Mouse (Mus musculus) gastrocnemius, adult 8-10 months (tissue): ENCODE results near the gene Tent4b. TPM values are rescaled to one million over a fixed set of nuclear protein-coding genes. Genes with fewer than 3 reads are reported as not detected.

Source experiments
- DNase-seq, 2 experiments: peaks; one replicate each; pipeline ENCODE4 v3.0.0; 2022; ENCODE audit warnings: low spot score in 2 of 2
- total RNA-seq, 4 experiments: library from RNA; stranded (reverse); gene quantifications; 2 replicates each; pipeline ENCODE4 v1.2.4; 2022

The Tent4b gene
- total RNA-seq, 4 experiments from 2014 or later: 12.1 to 16.0 (median 13.5) TPM

DNA sequence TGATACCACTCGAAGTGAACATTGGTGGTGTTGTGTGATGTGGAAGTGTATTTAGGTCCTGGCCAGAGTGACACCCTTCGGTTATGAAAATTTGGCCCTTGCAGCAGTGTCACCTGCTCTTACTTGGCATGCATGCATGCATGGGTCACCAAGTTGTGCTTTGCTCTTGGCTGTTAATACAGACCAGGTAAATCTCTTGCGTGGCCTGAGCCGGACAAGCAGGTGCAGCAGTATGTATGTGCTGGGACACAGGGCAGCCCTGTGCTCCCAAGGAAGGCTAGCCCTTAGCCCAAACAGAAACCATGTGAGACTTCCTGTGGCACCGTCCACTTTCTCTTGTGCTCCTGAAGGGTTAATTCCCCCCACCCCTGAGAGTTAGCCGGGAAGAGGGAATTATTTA, 28.8 kb downstream of the Tent4b start:
- no peak for DNase-seq

GRCm38 (mm10) chr8:88228286-88228685, 29.3 kb downstream of the Tent4b start:
- no peak for DNase-seq

DNA sequence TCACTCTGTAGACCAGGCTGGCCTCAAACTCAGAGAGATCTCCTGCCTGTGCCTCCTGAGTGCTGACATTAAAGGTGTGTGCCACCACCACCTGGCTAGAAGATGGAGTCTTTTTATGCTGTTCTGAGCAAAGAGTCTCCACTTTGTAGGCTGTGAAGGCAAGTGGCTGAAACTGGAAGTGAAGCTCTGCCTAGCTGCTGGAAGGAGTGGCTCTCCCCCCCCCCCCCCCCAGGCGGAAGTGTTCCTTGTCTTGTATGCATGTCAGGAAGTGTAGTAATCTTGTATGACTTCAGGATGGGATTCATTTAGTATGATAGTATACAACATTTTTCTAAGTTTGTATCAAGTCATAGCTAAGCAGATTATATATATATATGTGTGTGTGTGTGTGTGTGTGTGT, 29.8 kb downstream of the Tent4b start:
- DNase-seq: no peak

- no peak for DNase-seq
These were observed 37.7 kb downstream of the Tent4b start for GRCm38 (mm10) chr8:88236666-88237065.

- DNase-seq: peak in 1 of 2 experiments; percentile 21
These were observed 38.6 kb downstream of the Tent4b start for GRCm38 (mm10) chr8:88237606-88238005.

DNA sequence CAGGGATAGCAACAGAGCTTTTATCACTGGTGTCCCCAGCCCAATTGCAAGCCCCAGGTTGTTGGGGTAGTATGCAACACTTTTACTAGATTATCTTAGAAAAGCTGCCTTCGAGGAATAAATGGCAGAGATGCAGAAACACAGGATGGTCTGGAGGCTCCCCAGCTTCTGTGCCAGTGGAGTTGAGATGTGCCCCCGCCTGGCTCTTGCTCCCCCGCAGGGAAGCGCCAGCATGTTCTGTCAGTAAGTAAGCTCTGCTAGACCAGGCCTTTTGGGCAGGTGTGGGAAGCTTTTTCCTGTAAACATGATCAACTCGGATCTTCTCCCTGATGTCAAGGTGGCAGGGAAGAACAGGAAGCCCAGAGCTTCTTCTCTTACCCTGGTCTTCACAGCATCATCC, 40.3 kb downstream of the Tent4b start:
- DNase-seq: no peak

- no peak for DNase-seq
These were observed 42.9 kb downstream of the Tent4b start for GRCm38 (mm10) chr8:88241871-88242270.

GRCm38 (mm10) chr8:88244298-88244697, 45.3 kb downstream of the Tent4b start:
- peak; percentile 30 to 32 for DNase-seq

GRCm38 (mm10) chr8:88252791-88253190, 53.8 kb downstream of the Tent4b start:
- no peak for DNase-seq

- DNase-seq: no peak
These were observed 55.9 kb downstream of the Tent4b start for GRCm38 (mm10) chr8:88254957-88255356.

DNA sequence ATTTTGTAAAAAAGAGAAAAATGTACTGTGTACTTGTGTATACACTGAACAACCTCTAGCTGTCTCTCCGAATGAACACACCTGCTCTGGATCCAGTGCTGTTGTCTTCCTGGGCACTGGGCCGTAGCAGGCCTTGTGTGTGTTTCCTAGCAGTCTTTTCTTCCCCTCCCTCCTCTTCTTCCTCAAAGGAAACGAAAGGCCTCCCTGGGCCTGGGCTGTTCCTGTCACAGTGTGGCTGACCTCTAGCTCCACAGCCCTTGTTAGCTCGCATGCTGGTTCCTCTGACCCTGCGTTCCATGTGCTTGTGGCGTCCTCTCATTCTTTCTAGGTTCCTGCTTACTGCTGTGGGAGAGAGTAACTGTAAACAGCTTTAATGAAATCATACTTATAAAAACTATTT, 59.0 kb downstream of the Tent4b start:
- DNase-seq: no peak

DNA sequence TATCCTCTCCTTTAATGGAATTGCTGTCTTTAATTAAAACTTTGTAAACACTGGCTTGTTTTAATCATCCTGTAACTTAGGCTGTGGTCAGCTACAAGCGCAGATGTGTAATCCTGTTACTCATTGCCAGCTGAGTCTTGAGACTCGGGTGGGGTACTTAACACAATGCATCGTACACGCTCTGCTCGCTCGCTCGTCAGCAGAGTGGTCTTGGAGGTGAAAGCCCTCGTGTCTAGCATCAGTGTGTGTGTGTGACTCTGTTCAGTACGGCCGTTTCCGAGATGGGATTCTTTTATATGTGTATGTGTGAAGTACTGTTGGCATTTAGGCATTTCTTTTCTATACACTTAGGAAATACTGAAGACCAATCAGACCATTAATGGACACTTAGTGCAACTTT, 59.5 kb downstream of the Tent4b start:
- DNase-seq: no peak

DNA sequence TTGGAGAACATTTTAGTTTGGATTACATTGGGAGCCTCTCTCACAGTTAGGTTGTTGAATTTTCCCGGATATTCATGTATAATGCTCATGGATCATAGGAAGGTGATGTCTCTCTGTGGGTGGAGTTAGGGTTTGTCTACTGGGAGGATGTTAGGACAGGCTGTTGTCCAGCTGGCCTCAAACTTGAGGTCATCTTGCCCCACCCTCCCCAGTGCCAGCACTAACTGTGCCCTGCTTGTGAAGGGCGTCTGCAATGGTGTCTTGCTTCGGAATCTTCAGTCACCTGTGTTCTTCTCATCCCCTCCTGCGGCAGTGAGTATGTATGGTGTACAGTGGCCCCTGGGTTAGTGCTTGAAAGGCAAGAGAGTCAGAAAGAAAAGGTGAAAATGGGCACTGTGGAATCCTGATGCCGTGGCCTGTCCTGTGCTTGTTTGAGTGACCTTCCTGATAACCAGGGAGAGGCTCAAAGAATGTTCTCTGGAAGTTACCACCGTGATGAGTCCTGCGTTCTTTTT, 61.5 kb downstream of the Tent4b start:
- DNase-seq: no peak

GRCm38 (mm10) chr8:88262831-88263635, 64.0 kb downstream of the Tent4b start:
- no peak for DNase-seq

- DNase-seq: no peak
These were observed 66.5 kb downstream of the Tent4b start for GRCm38 (mm10) chr8:88265511-88265910.

GRCm38 (mm10) chr8:88266170-88266800, 67.3 kb downstream of the Tent4b start:
- DNase-seq: peak; percentile 63 to 76

DNA sequence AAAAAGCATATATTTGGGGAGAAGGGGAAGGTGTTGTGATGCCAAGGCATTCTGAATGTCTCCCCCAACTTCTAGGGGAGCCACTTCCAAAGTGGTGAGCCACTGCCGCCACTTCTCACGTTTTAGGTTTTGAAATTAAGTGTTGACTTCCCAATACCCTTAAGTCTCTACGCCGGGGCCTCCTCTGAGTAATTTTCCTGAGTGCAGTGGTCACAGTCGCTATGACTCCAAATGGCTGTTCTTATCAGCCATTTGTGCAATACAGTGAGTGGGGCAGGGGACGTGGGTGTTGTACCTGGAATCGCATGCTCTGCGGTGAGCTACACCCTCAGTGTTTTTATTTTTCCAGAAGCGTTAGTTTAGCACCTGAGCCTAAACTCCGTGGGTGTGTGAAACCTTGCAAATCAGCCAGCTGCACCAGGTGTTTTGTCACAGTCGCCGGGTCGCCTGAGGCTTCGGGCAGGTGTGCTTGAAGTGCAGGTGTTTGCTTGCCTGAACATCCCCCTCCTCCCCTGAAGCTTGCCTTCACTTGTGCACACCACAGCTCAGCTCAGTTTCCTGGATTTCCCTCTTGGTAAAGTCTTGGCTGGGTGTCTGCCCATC, 67.9 kb downstream of the Tent4b start:
- DNase-seq: no peak

DNA sequence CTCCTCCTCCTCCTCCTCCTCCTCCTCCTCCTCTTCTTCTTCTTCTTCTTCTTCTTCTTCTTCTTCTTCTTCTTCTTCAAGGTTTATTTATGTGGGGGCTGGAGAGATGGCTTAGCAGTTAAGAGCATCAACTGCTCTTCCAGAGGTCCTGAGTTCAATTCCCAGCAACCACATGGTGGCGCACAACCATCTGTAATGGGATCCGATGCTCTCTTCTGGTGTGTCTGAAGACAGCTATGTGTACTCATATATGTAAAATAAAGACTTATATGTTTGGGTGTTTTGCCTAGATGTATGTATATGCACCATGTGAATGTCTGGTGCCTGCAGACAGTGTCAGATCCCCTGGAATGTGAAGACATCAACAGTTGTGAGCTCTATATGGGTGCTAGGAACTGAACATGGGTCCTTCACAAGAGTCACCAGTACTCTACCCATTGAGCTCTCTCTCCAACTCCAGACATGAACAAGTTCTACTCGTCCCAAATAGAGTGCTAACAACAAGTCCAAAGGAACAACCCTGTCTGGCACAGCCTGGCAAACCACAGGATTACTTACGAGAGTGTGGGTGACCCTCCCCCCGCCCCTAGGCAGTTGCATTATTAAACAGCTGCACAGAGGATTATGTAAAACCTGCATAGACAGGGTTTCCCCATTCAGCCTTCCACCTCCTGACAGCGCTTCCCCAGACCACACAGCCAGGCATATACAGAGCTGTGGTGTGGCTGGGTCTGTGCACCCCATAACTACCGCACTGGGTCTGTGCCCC, 70.3 kb downstream of the Tent4b start:
- DNase-seq: no peak

GRCm38 (mm10) chr8:88270086-88270485, 71.1 kb downstream of the Tent4b start:
- no peak for DNase-seq

DNA sequence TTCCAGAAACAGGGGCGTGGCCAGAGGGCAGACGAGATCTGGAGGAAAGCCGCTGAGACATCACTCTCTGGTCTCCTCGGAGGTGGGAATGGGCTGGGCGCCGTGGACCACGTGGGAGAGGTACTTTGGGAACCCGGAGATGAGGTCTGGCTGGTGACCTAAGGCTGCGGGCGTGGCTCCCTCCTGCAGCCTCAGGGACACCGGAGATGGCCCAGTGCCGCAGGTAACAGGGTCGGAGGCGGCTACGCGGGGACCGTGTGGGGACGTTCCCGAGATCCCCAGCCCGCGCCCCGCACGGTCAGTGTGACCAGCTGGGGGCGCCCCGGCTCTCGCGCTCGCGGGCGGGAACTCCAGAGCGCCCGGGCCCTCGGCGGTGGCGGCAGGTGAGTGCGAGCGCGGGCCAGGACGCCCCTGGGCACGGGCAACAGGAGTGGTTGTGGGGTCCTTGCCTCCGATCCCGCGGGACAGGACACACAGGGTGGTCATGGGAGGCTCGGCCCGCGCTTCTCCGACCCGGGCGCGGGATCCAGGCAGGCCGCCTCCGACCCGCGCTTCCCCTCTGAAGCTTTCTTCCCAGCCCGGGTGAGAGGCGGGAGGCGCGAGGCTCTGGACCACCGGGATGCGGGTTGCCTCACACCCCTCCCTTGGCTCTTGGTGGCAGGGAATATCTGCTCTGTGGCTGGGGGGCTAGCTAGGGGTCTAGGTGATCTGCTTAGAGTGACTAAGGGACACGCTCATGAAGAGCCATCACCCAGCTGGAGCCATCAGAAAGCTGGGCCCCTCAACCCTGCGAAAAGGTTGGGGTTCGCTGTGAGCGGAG, 73.4 kb downstream of the Tent4b start, which contains the start of gene Adcy7:
TSS of gene Adcy7 (plus strand) at position 173 of the 820 bp plus-strand sequence.
- peak in 1 of 2 experiments; percentile 47 for DNase-seq

- DNase-seq: no peak
These were observed 74.0 kb downstream of the Tent4b start for GRCm38 (mm10) chr8:88273051-88273430.
